8 mouse cellular contexts compared by ENCODE assay signal in genomic region chr5:17573694-17574380, GRCm38 (mm10). TPM values are rescaled to one million over a fixed set of nuclear protein-coding genes. Genes with fewer than 3 reads are reported as not detected.
DNase-seq lines count a peak whose midpoint lies in the region; ATAC-seq and TF ChIP-seq lines count a peak whose summit lies in the region.

Gene Sema3c, plus strand, starts transcription at chr5:17574281.

- no peak for TF ChIP-seq POLR2A in olfactory bulb, adult 2 months (IDR thresholded peaks at IDR 0.05; ENCODE audit: insufficient read depth, low read depth, low read length)

- 0 out of 2 replicates have a peak, but pooled peaks cover 4% of the 10 kb centered on the region for H3K27me3 ChIP-seq in intestine, embryonic 14.5 days (replicated peaks; ENCODE audit: control insufficient read depth, insufficient read depth, low read length)
- H3K27me3 ChIP-seq in liver, embryonic 15.5 days = peaks cover 42% of the 10 kb centered on the region

- H3K36me3 ChIP-seq in intestine, embryonic 14.5 days (ENCODE audit: control insufficient read depth, insufficient read depth, low read length) = no peaks in the 10 kb centered on the region
- H3K36me3 ChIP-seq in liver, embryonic 15.5 days (replicated peaks) = no peaks in the 10 kb centered on the region

- H3K27ac ChIP-seq in intestine, embryonic 14.5 days (ENCODE audit: low read depth) = peak within 1 kb of the TSS; percentile 78
- H3K27ac ChIP-seq in liver, embryonic 15.5 days (replicated peaks) = no peak within 1 kb of the TSS
- H3K27ac ChIP-seq in olfactory bulb, adult 2 months (ENCODE audit: insufficient read depth, low read depth, low read length) = peak within 1 kb of the TSS; percentile 82

- no peaks in the 10 kb centered on the region; the same call in 1 of the 2 replicates for H3K4me1 ChIP-seq in intestine, embryonic 14.5 days (replicated peaks; ENCODE audit: control insufficient read depth, insufficient read depth, low read length)
- H3K4me1 ChIP-seq in liver, embryonic 15.5 days (replicated peaks) = no peaks in the 10 kb centered on the region
- no peaks in the 10 kb centered on the region for H3K4me1 ChIP-seq in olfactory bulb, adult 2 months (ENCODE audit: control insufficient read depth, insufficient read depth, low read length)

- H3K4me3 ChIP-seq in intestine, embryonic 14.5 days (ENCODE audit: low read depth, low read length) = peak within 1 kb of the TSS; percentile 65
- H3K4me3 ChIP-seq in liver, embryonic 15.5 days (replicated peaks) = peak within 1 kb of the TSS; percentile 43
- H3K4me3 ChIP-seq in olfactory bulb, adult 2 months (ENCODE audit: insufficient read depth, low read depth, low read length) = peak within 1 kb of the TSS; percentile 79

- no peak for DNase-seq in heart, adult 18-20 months
- no peak for DNase-seq in heart, adult 11 months
- peak; percentile 61 for DNase-seq in adipocyte (ENCODE audit: low spot score)
- no peak for DNase-seq in gastrocnemius, adult 8-10 months (ENCODE audit: low spot score in 2 of 2)
- DNase-seq in intestine, embryonic 14.5 days (ENCODE audit: low spot score) = peak; percentile 68
- no peak for DNase-seq in cerebellum, adult 18-20 months

- peak within 1 kb of the TSS; percentile 60 for H3K9ac ChIP-seq in intestine, embryonic 14.5 days (ENCODE audit: low read length)
- no peak within 1 kb of the TSS for H3K9ac ChIP-seq in liver, embryonic 15.5 days

- no peaks in the 10 kb centered on the region for H3K9me3 ChIP-seq in intestine, embryonic 14.5 days (ENCODE audit: control insufficient read depth, low read length)
- no peaks in the 10 kb centered on the region for H3K9me3 ChIP-seq in liver, embryonic 15.5 days (replicated peaks)

- under 1% methylated on average over 16 of the region's 16 CpGs for WGBS in intestine, embryonic 14.5 days
- 2% methylated on average over 16 of the region's 16 CpGs for WGBS in liver, embryonic 15.5 days (ENCODE audit: insufficient replicate concordance)
- WGBS in olfactory bulb, adult 2 months = 2% methylated on average over 16 of the region's 16 CpGs

- no peak; the same call in none of the 2 replicates for ATAC-seq in intestine, embryonic 14.5 days (replicated peaks; ENCODE audit: low FRiP score, low TSS enrichment, low read depth)
- no peak for ATAC-seq in liver, embryonic 15.5 days (ENCODE audit: insufficient read depth)

- no peak for TF ChIP-seq CTCF in olfactory bulb, adult 2 months (IDR thresholded peaks at IDR 0.05; ENCODE audit: insufficient read depth, low read depth, low read length)

- peak within 1 kb of the TSS; percentile 90 for H3K4me2 ChIP-seq in intestine, embryonic 14.5 days (ENCODE audit: low read length)
- peak within 1 kb of the TSS; percentile 65 for H3K4me2 ChIP-seq in liver, embryonic 15.5 days

RNA-seq across cellular contexts. Expression of gene Sema3c, which starts in this region (rescaled TPM):
- total RNA-seq in heart, adult 18-20 months (2021) = 10 to 100 TPM; 15.6 to 18.8 TPM
- 10 to 100 TPM; 47.8 to 59.3 (median 49.8) TPM for total RNA-seq in gastrocnemius, adult 8-10 months (2022)
- polyA plus RNA-seq in intestine, embryonic 14.5 days (2014; fragmentation: Nextera tagmentation; extraction: Ambion mirVana) = 58.7 and 65.3 TPM in 2 replicates
- polyA plus RNA-seq in liver, embryonic 15.5 days (2015; fragmentation: Nextera tagmentation; extraction: Ambion mirVana) = 0.38 and 0.62 TPM in 2 replicates
- not detected in 2 replicates for polyA plus RNA-seq in olfactory bulb, adult 2 months (2012; ENCODE audit: insufficient read depth, insufficient read length, low replicate concordance, missing spikeins)

Comparison
In these comparisons a context has a peak if more than half of its experiments do, and no peak if none do; other contexts are left out.
1. RNA of gene Sema3c (polyA plus RNA-seq): not detected in olfactory bulb, adult 2 months and 58.7 to 65.3 TPM in intestine, embryonic 14.5 days; 0.38 to 0.62 TPM in liver, embryonic 15.5 days; every median in the first group is over 10 times any median in the second.
2. DNase-seq: peak in adipocyte (single experiment) and intestine, embryonic 14.5 days (single experiment); none in heart, adult 18-20 months (0 of 2), heart, adult 11 months (single experiment), gastrocnemius, adult 8-10 months (0 of 2) and cerebellum, adult 18-20 months (0 of 2).
3. Peak in every context shown above with its lines, with median percentiles within 50 percentile points of each other: H3K4me3 ChIP-seq.